Mouse (Mus musculus) frontal cortex, postnatal 14 days (tissue): ENCODE measurements at regions not wholly inside any gene's neighbourhood (a gene's known extent, or its start where the extent isn't known, plus 50 kb on each side); places are given as distances from the start of the nearest gene placed in this dataset.

Experiments used
- DNase-seq, 2 experiments: peaks; one replicate each; pipeline ENCODE4 v3.0.0; 2022; ENCODE audit warnings: low spot score in 2 of 2

DNA sequence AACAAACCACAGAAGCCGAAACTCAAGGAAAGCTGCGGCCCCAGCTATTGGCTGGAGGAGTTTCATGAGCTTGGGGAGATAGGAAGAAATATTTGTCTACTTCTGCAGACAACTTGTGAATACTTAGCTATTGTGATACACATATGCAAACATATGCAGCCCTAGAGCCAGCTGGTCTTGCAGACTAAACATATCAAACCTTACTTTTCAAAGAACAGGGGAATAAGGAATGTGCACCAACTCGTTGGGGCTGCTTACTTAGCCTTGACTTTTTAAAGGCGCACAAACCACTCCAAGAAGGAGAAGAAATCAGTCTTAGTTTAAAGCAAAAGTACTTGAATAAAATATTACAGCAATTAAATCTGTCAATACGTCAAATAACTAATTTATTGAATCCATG lies 106.8 kb upstream of the Lpar1 start:
- no peak for DNase-seq

GRCm38 (mm10) chr4:58658206-58658605 lies 104.5 kb upstream of the Lpar1 start:
- no peak for DNase-seq

- DNase-seq, result no peak
Measured at GRCm38 (mm10) chr4:58647761-58648295, 94.1 kb upstream of the Lpar1 start.

DNA sequence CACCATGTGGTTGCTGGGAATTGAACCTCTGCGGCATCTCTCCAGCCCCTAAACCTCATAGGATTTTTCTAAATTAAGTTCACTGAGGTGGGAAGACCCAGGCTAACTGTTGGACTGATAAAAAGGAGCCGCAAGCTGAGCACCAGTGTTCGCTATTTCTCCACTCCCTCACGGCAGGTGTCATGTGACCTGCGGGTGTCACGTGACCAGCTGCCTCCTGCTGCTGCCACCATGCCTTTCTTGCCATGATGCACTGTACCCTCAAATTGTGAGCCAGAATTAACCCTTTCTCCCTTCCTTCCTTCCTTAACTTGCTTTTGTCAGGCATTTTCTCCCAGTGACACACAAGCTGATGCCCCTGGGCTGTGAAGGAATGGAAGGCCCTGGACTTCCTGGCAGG lies 93.1 kb upstream of the Lpar1 start:
- no peak for DNase-seq

GRCm38 (mm10) chr4:58643371-58643770 lies 89.7 kb upstream of the Lpar1 start:
- no peak for DNase-seq

DNA sequence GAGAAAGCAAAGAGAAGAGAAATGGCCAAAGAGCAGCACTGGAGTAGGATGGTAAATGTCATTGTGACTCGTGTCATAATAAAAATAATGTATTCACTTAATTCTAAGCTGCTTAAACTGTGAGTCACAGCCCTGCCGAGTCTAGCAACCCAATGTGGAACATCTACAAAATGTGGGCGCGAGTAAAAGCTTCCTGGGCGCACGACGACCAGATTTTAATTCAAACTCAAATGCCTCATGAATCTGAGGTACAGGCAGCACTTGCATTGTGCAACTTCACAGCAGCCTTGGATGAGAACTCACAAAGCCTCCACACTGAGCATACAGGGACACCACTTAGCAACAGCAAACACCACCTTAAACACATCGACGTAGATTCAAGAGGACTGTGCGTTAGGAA lies 88.5 kb upstream of the Lpar1 start:
- DNase-seq, result no peak

GRCm38 (mm10) chr4:58632696-58633095 lies 79.0 kb upstream of the Lpar1 start:
- no peak for DNase-seq

DNA sequence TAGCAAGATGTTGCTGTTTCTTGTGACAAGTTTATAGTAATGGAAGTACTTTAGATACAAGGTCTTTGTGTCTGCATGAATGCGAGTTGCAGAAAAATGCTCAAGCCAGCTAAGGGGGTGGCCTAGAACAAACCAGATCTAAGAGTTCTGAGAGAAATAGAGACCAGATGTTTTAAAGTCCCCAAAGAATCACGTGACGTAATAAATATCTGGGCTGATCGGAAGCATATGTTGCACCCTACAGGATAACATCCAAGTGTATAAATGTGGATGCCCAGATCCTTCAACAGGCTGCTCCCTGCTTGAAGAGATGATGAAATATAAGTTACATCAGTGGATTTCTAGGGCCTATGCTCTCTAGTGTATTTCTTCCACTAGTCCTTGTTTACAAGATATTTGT lies 77.7 kb upstream of the Lpar1 start:
- no peak for DNase-seq

- DNase-seq, result no peak
Measured at GRCm38 (mm10) chr4:58627021-58627420, 73.3 kb upstream of the Lpar1 start.

- no peak for DNase-seq
Measured at GRCm38 (mm10) chr4:58624059-58624458, 70.4 kb upstream of the Lpar1 start.

DNA sequence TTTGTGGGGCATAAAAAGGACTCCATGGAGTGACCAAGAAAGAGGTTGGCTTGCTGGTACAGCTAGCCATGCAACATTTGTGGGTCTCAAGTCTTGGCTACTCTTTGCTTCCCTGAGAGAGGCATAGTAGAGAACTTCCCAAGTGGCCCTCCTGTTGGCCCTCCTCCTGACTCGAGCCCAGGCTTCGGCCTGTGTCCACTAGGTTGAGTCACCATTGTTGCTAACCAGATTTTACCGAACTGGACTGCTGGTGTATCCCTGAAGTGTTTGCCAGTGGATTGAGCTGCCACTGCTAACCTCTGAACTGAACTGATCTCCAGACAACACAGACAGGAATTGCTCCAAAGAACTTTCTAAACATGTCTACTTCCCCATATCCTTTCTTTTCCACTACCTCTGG lies 66.9 kb upstream of the Lpar1 start:
- DNase-seq, result no peak

DNA sequence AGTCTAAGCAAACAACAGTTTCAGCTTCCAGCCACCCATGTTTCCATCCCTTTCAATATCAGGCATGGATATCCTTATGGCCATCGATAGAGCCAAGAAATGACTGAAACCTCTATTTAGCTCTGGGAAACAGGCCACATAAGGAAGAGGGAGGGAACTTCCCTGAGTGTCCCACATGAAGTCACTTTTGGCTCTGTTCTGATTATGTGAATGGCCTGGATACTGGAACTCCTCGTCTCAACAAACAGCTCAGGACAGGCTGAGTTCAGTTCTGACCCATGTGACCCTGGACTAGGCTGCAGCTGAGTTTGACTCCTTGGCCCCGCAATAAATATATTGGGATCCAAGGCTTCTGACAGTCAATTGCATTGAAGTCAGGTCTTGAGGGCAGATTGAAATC lies 63.6 kb upstream of the Lpar1 start:
- no peak for DNase-seq

DNA sequence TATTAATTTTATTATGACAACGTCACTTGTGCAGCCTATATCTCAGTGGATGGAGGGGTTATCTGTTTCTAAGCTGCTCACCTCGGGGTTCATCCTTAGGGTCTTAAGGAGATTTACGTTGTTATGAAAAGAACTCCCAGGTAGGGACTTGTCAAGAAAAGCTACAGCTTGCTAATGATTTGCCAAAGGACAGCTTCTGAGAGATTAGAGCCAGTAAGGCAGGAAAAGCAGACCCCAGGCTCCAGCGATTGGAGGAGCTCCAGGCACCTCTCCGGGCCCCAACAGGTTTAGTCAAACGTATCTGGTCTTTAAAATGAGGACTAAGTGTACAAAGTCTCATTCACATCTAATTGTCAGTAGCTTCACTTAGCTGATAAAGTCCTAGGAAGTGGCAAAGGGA lies 59.8 kb upstream of the Lpar1 start:
- no peak for DNase-seq

DNA sequence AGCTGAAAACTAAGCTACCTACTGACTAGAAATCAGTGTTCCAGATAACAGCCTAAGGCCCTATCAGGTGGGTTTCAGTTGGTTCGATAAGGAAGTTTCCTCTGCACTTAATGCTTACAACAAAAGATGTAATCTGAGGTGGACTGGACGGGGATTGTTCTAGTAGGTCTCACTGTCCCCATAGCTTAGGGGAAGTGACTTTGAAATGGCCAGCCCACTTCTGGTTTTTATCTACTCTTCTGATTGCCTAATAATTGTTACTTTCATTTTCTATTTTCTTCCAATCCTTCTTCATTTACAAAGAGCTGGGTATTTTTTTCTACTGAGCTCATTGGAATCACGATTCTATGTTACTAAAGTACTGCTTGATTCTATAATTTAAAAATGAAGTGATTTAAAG lies 59.3 kb upstream of the Lpar1 start:
- DNase-seq, result no peak

DNA sequence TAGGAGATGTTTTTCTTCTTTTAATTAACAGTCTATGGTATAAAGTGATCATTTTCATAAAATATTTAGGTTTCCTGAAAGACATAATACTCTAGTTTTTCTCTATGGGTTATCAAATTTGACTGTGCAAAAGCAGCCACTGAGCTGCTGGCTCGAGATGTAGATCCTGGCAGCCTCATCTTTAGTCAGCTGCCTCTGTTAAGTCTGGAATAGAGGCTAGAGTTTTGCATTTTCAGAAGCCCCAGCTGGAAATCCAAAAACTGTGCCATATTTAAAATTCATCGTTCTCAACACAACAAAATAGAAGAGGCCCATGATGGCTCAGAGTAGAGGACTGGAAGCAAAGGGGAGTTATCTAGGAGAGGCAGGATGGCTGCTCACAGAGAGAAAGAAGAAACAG lies 53.8 kb upstream of the Lpar1 start:
- DNase-seq, result no peak

- no peak for DNase-seq
Measured at GRCm38 (mm10) chr4:58605941-58606340, 52.2 kb upstream of the Lpar1 start.
